ENCODE assay signal across 8 mouse cellular contexts in genomic region chr17:65782551-65783141, GRCm38 (mm10). TPM values are rescaled to one million over a fixed set of nuclear protein-coding genes. Genes with fewer than 3 reads are reported as not detected.
DNase-seq lines count a peak whose midpoint lies in the region; ATAC-seq and TF ChIP-seq lines count a peak whose summit lies in the region.

Ppp4r1 (plus strand) TSS chr17:65782573.

- no peaks in the 10 kb centered on the region for H3K9me3 ChIP-seq in erythroblast, embryonic 14.5 days (ENCODE audit: control insufficient read depth, low read length)
- H3K9me3 ChIP-seq in heart, embryonic 12.5 days (replicated peaks), result no peaks in the 10 kb centered on the region
- H3K9me3 ChIP-seq in kidney, postnatal 0 days (replicated peaks; ENCODE audit: low read length), result no peaks in the 10 kb centered on the region
- no peaks in the 10 kb centered on the region for H3K9me3 ChIP-seq in liver, embryonic 13.5 days (replicated peaks)
- H3K9me3 ChIP-seq in stomach, embryonic 15.5 days, result no peaks in the 10 kb centered on the region

- peak; percentile 90 for DNase-seq in brain, adult 2 months (ENCODE audit: low read depth, low spot score)
- DNase-seq in kidney, postnatal 0 days (ENCODE audit: low spot score), result peak; percentile 85
- DNase-seq in liver, embryonic 13.5 days, result peak; percentile 62
- peak; percentile 87 for DNase-seq in neural tube, embryonic 10.5 days (ENCODE audit: extremely low spot score, low spot score)

- peak within 1 kb of the TSS; percentile 70 for H3K4me2 ChIP-seq in heart, embryonic 12.5 days
- peak within 1 kb of the TSS; percentile 79 for H3K4me2 ChIP-seq in kidney, postnatal 0 days (ENCODE audit: low read length)
- peak within 1 kb of the TSS; percentile 91 for H3K4me2 ChIP-seq in liver, embryonic 13.5 days
- peak within 1 kb of the TSS; percentile 69 for H3K4me2 ChIP-seq in stomach, embryonic 15.5 days

- peak within 1 kb of the TSS; percentile 99 for H3K27ac ChIP-seq in heart, embryonic 12.5 days (ENCODE audit: poor library complexity, severe bottlenecking)
- peak within 1 kb of the TSS; percentile 99 for H3K27ac ChIP-seq in kidney, postnatal 0 days
- H3K27ac ChIP-seq in liver, embryonic 13.5 days, result peak within 1 kb of the TSS; percentile 90
- peak within 1 kb of the TSS; percentile 97 for H3K27ac ChIP-seq in stomach, embryonic 15.5 days

- H3ac ChIP-seq in C2C12 (ENCODE audit: control insufficient read depth, insufficient read length, low read depth), result peak within 1 kb of the TSS; percentile 98

- no peak for TF ChIP-seq CTCF in C2C12 (IDR thresholded peaks at IDR 0.05; ENCODE audit: control insufficient read depth, insufficient read depth, insufficient read length)
- peak; percentile 21; the same call in 1 of the 2 replicates for TF ChIP-seq CTCF in kidney, postnatal 0 days (IDR thresholded peaks at IDR 0.05; ENCODE audit: low read depth)

- peaks cover 43% of the 10 kb centered on the region for H3K79me2 ChIP-seq in C2C12 (ENCODE audit: control insufficient read depth, insufficient read depth)

- H3K4me1 ChIP-seq in erythroblast, embryonic 14.5 days (ENCODE audit: control insufficient read depth), result peaks cover 34% of the 10 kb centered on the region
- H3K4me1 ChIP-seq in heart, embryonic 12.5 days (replicated peaks), result peaks cover 30% of the 10 kb centered on the region
- peaks cover 7% of the 10 kb centered on the region; the same call in 1 of the 2 replicates for H3K4me1 ChIP-seq in kidney, postnatal 0 days (replicated peaks; ENCODE audit: insufficient read depth, low read length)
- H3K4me1 ChIP-seq in liver, embryonic 13.5 days (replicated peaks), result peaks cover 41% of the 10 kb centered on the region
- peaks cover 6% of the 10 kb centered on the region for H3K4me1 ChIP-seq in stomach, embryonic 15.5 days

- H3K27me3 ChIP-seq in C2C12 (ENCODE audit: control insufficient read depth, insufficient read depth, insufficient read length), result no peaks in the 10 kb centered on the region
- H3K27me3 ChIP-seq in erythroblast, embryonic 14.5 days (ENCODE audit: control insufficient read depth), result peaks cover 21% of the 10 kb centered on the region
- no peaks in the 10 kb centered on the region for H3K27me3 ChIP-seq in heart, embryonic 12.5 days (replicated peaks)
- no peaks in the 10 kb centered on the region for H3K27me3 ChIP-seq in kidney, postnatal 0 days (ENCODE audit: insufficient read depth, low read length)
- peaks cover 13% of the 10 kb centered on the region; the same call in 1 of the 2 replicates for H3K27me3 ChIP-seq in liver, embryonic 13.5 days
- no peaks in the 10 kb centered on the region for H3K27me3 ChIP-seq in stomach, embryonic 15.5 days (replicated peaks)

- peaks cover 39% of the 10 kb centered on the region for H3K79me3 ChIP-seq in C2C12 (ENCODE audit: low read depth)

- H3K36me3 ChIP-seq in C2C12 (ENCODE audit: control insufficient read depth, insufficient read depth), result peaks cover 29% of the 10 kb centered on the region
- peaks cover 14% of the 10 kb centered on the region for H3K36me3 ChIP-seq in erythroblast, embryonic 14.5 days (ENCODE audit: control insufficient read depth)
- H3K36me3 ChIP-seq in heart, embryonic 12.5 days, result peaks cover 22% of the 10 kb centered on the region
- H3K36me3 ChIP-seq in kidney, postnatal 0 days (ENCODE audit: insufficient read depth, low read length), result no peaks in the 10 kb centered on the region
- H3K36me3 ChIP-seq in liver, embryonic 13.5 days, result peaks cover 8% of the 10 kb centered on the region
- no peaks in the 10 kb centered on the region for H3K36me3 ChIP-seq in stomach, embryonic 15.5 days

- peak within 1 kb of the TSS; percentile 100 for H3K9ac ChIP-seq in heart, embryonic 12.5 days
- H3K9ac ChIP-seq in kidney, postnatal 0 days (ENCODE audit: low read depth, low read length), result peak within 1 kb of the TSS; percentile 97
- H3K9ac ChIP-seq in liver, embryonic 13.5 days, result peak within 1 kb of the TSS; percentile 92
- peak within 1 kb of the TSS; percentile 98 for H3K9ac ChIP-seq in stomach, embryonic 15.5 days

- 3% methylated on average over 76 of the region's 81 CpGs for WGBS in heart, embryonic 12.5 days
- under 1% methylated on average over 63 of the region's 81 CpGs for WGBS in kidney, postnatal 0 days
- under 1% methylated on average over 63 of the region's 81 CpGs for WGBS in liver, embryonic 13.5 days (ENCODE audit: insufficient replicate concordance)
- WGBS in stomach, embryonic 15.5 days, result under 1% methylated on average over 56 of the region's 81 CpGs

- H3K4me3 ChIP-seq in C2C12 (ENCODE audit: insufficient read depth, poor library complexity, severe bottlenecking), result peak within 1 kb of the TSS; percentile 73
- H3K4me3 ChIP-seq in erythroblast, embryonic 14.5 days (replicated peaks), result peak within 1 kb of the TSS; percentile 82
- peak within 1 kb of the TSS; percentile 97 for H3K4me3 ChIP-seq in heart, embryonic 12.5 days
- peak within 1 kb of the TSS; percentile 80 for H3K4me3 ChIP-seq in kidney, postnatal 0 days (replicated peaks; ENCODE audit: low read depth, low read length)
- H3K4me3 ChIP-seq in liver, embryonic 13.5 days (replicated peaks), result peak within 1 kb of the TSS; percentile 85
- peak within 1 kb of the TSS; percentile 87 for H3K4me3 ChIP-seq in stomach, embryonic 15.5 days (replicated peaks)

- ATAC-seq in heart, embryonic 12.5 days (ENCODE audit: insufficient number of reproducible peaks, low FRiP score), result peak; percentile 86
- ATAC-seq in kidney, postnatal 0 days (replicated peaks; ENCODE audit: low FRiP score, low read depth), result peak; percentile 90
- ATAC-seq in liver, embryonic 13.5 days (ENCODE audit: low read depth), result peak; percentile 85
- peak; percentile 85 for ATAC-seq in stomach, embryonic 15.5 days (ENCODE audit: insufficient read depth, low FRiP score, low read depth)

TF ChIP-seq in C2C12, 6 proteins besides CTCF, POLR2A, EP300 and RAD21:
- TF ChIP-seq FOSL1 (IDR thresholded peaks at IDR 0.05; ENCODE audit: insufficient read depth, low read length, poor library complexity, severe bottlenecking), result no peak
- no peak for TF ChIP-seq MYOG (IDR thresholded peaks at IDR 0.05; ENCODE audit: control insufficient read depth, extremely low read depth, insufficient read length)
- TF ChIP-seq CEBPB (IDR thresholded peaks at IDR 0.05; ENCODE audit: low read depth), result no peak
- TF ChIP-seq USF1 (IDR thresholded peaks at IDR 0.05; ENCODE audit: low read depth), result no peak
- TF ChIP-seq MAX (IDR thresholded peaks at IDR 0.05), result peak; percentile 14
- no peak for TF ChIP-seq MYOD1 (IDR thresholded peaks at IDR 0.05; ENCODE audit: control insufficient read depth, insufficient read length, low read depth)

RNA-seq across cellular contexts. Expression of gene Ppp4r1, which starts in this region (rescaled TPM):
- polyA plus RNA-seq in C2C12 (2012; fragmentation: generic; extraction: Trizol), result 61.8 TPM
- 0.14 and 0.99 TPM in 2 replicates for polyA plus RNA-seq in erythroblast, embryonic 14.5 days (2012)
- 33.5 and 37.5 TPM in 2 replicates for polyA plus RNA-seq in heart, embryonic 12.5 days (2016; fragmentation: Nextera tagmentation; extraction: Ambion mirVana)
- 32.5 and 35.0 TPM in 2 replicates for polyA plus RNA-seq in kidney, postnatal 0 days (2015; fragmentation: Nextera tagmentation; extraction: Ambion mirVana)
- polyA plus RNA-seq in liver, embryonic 13.5 days (2015; fragmentation: Nextera tagmentation; extraction: Ambion mirVana), result 10.1 and 12.2 TPM in 2 replicates
- polyA plus RNA-seq in stomach, embryonic 15.5 days (2015; fragmentation: Nextera tagmentation; extraction: Ambion mirVana), result 29.9 and 36.9 TPM in 2 replicates

Comparison
In these comparisons a context has a peak if more than half of its experiments do, and no peak if none do; other contexts are left out.
1. Peak in every context shown above with its lines: DNase-seq, ATAC-seq, H3K4me3 ChIP-seq and H3K27ac ChIP-seq.